Mouse (Mus musculus): ENCODE measurements around the gene Sla2. TPM values are rescaled to one million over a fixed set of nuclear protein-coding genes. Genes with fewer than 3 reads are reported as not detected.
"Not testable (repeated sequence)": the region's sequence is repeated elsewhere in the genome, so short reads cannot be mapped to it uniquely, and the experiment has no call there.

Gene Sla2
- total RNA-seq (2017) = 9.8 and 11.2 TPM in 2 replicates

- peak; percentile 92 for ATAC-seq (replicated peaks in 1 of 2; ENCODE audit: insufficient read depth in 1 of 2, low FRiP score in 2 of 2, low TSS enrichment in 1 of 2, low read depth in 1 of 2, poor library complexity in 2 of 2, severe bottlenecking in 2 of 2)
These were observed at the start of gene Sla2 for GRCm38 (mm10) chr2:156887017-156887416. Gene Sla2, minus strand, starts transcription at chr2:156887192.

GRCm38 (mm10) chr2:156935005-156935404 lies 48.0 kb upstream of the Sla2 start:
- no peak for ATAC-seq (replicated peaks in 1 of 2; ENCODE audit: insufficient read depth in 1 of 2, low FRiP score in 2 of 2, low TSS enrichment in 1 of 2, low read depth in 1 of 2, poor library complexity in 2 of 2, severe bottlenecking in 2 of 2)

- no peak for ATAC-seq (replicated peaks in 1 of 2; ENCODE audit: insufficient read depth in 1 of 2, low FRiP score in 2 of 2, low TSS enrichment in 1 of 2, low read depth in 1 of 2, poor library complexity in 2 of 2, severe bottlenecking in 2 of 2)
These were observed 46.4 kb upstream of the Sla2 start for GRCm38 (mm10) chr2:156933426-156933825.

GRCm38 (mm10) chr2:156931421-156931820 lies 44.4 kb upstream of the Sla2 start:
- ATAC-seq (replicated peaks in 1 of 2; ENCODE audit: insufficient read depth in 1 of 2, low FRiP score in 2 of 2, low TSS enrichment in 1 of 2, low read depth in 1 of 2, poor library complexity in 2 of 2, severe bottlenecking in 2 of 2) = no peak

GRCm38 (mm10) chr2:156930549-156930948 lies 43.6 kb upstream of the Sla2 start:
- ATAC-seq (replicated peaks in 1 of 2; ENCODE audit: insufficient read depth in 1 of 2, low FRiP score in 2 of 2, low TSS enrichment in 1 of 2, low read depth in 1 of 2, poor library complexity in 2 of 2, severe bottlenecking in 2 of 2) = no peak

GRCm38 (mm10) chr2:156929519-156930120 lies 42.6 kb upstream of the Sla2 start:
- no peak for ATAC-seq (replicated peaks in 1 of 2; ENCODE audit: insufficient read depth in 1 of 2, low FRiP score in 2 of 2, low TSS enrichment in 1 of 2, low read depth in 1 of 2, poor library complexity in 2 of 2, severe bottlenecking in 2 of 2)

- ATAC-seq (replicated peaks in 1 of 2; ENCODE audit: insufficient read depth in 1 of 2, low FRiP score in 2 of 2, low TSS enrichment in 1 of 2, low read depth in 1 of 2, poor library complexity in 2 of 2, severe bottlenecking in 2 of 2) = no peak
These were observed 41.6 kb upstream of the Sla2 start for GRCm38 (mm10) chr2:156928606-156929005.

GRCm38 (mm10) chr2:156927663-156928062 lies 40.7 kb upstream of the Sla2 start:
- no peak for ATAC-seq (replicated peaks in 1 of 2; ENCODE audit: insufficient read depth in 1 of 2, low FRiP score in 2 of 2, low TSS enrichment in 1 of 2, low read depth in 1 of 2, poor library complexity in 2 of 2, severe bottlenecking in 2 of 2)

GRCm38 (mm10) chr2:156925611-156926010 lies 38.6 kb upstream of the Sla2 start:
- ATAC-seq (replicated peaks in 1 of 2; ENCODE audit: insufficient read depth in 1 of 2, low FRiP score in 2 of 2, low TSS enrichment in 1 of 2, low read depth in 1 of 2, poor library complexity in 2 of 2, severe bottlenecking in 2 of 2) = not testable (repeated sequence)

- peak in 1 of 2 experiments; percentile 33; a peak in 1 of 4 replicates for ATAC-seq (replicated peaks in 1 of 2; ENCODE audit: insufficient read depth in 1 of 2, low FRiP score in 2 of 2, low TSS enrichment in 1 of 2, low read depth in 1 of 2, poor library complexity in 2 of 2, severe bottlenecking in 2 of 2)
These were observed 38.1 kb upstream of the Sla2 start for GRCm38 (mm10) chr2:156925075-156925474.

GRCm38 (mm10) chr2:156924210-156924898 lies 37.4 kb upstream of the Sla2 start:
- ATAC-seq (replicated peaks in 1 of 2; ENCODE audit: insufficient read depth in 1 of 2, low FRiP score in 2 of 2, low TSS enrichment in 1 of 2, low read depth in 1 of 2, poor library complexity in 2 of 2, severe bottlenecking in 2 of 2) = peak; percentile 47 to 68; a peak in 3 of 4 replicates

GRCm38 (mm10) chr2:156923057-156923456 lies 36.1 kb upstream of the Sla2 start:
- ATAC-seq (replicated peaks in 1 of 2; ENCODE audit: insufficient read depth in 1 of 2, low FRiP score in 2 of 2, low TSS enrichment in 1 of 2, low read depth in 1 of 2, poor library complexity in 2 of 2, severe bottlenecking in 2 of 2) = no peak

- ATAC-seq (replicated peaks in 1 of 2; ENCODE audit: insufficient read depth in 1 of 2, low FRiP score in 2 of 2, low TSS enrichment in 1 of 2, low read depth in 1 of 2, poor library complexity in 2 of 2, severe bottlenecking in 2 of 2) = no peak
These were observed 32.8 kb upstream of the Sla2 start for GRCm38 (mm10) chr2:156919796-156920195.

GRCm38 (mm10) chr2:156919191-156919590 lies 32.2 kb upstream of the Sla2 start:
- ATAC-seq (replicated peaks in 1 of 2; ENCODE audit: insufficient read depth in 1 of 2, low FRiP score in 2 of 2, low TSS enrichment in 1 of 2, low read depth in 1 of 2, poor library complexity in 2 of 2, severe bottlenecking in 2 of 2) = not testable (repeated sequence)

GRCm38 (mm10) chr2:156918562-156918961 lies 31.6 kb upstream of the Sla2 start:
- peak; percentile 82 to 92 for ATAC-seq (replicated peaks in 1 of 2; ENCODE audit: insufficient read depth in 1 of 2, low FRiP score in 2 of 2, low TSS enrichment in 1 of 2, low read depth in 1 of 2, poor library complexity in 2 of 2, severe bottlenecking in 2 of 2)

GRCm38 (mm10) chr2:156916419-156917125 lies 29.6 kb upstream of the Sla2 start:
- ATAC-seq (replicated peaks in 1 of 2; ENCODE audit: insufficient read depth in 1 of 2, low FRiP score in 2 of 2, low TSS enrichment in 1 of 2, low read depth in 1 of 2, poor library complexity in 2 of 2, severe bottlenecking in 2 of 2) = no peak

- ATAC-seq (replicated peaks in 1 of 2; ENCODE audit: insufficient read depth in 1 of 2, low FRiP score in 2 of 2, low TSS enrichment in 1 of 2, low read depth in 1 of 2, poor library complexity in 2 of 2, severe bottlenecking in 2 of 2) = no peak
These were observed 28.6 kb upstream of the Sla2 start for GRCm38 (mm10) chr2:156915559-156915958.

GRCm38 (mm10) chr2:156913191-156913590 lies 26.2 kb upstream of the Sla2 start:
- ATAC-seq (replicated peaks in 1 of 2; ENCODE audit: insufficient read depth in 1 of 2, low FRiP score in 2 of 2, low TSS enrichment in 1 of 2, low read depth in 1 of 2, poor library complexity in 2 of 2, severe bottlenecking in 2 of 2) = no peak
